Comparison of ENCODE assay signal across 16 mouse cellular contexts in the genomic region with DNA sequence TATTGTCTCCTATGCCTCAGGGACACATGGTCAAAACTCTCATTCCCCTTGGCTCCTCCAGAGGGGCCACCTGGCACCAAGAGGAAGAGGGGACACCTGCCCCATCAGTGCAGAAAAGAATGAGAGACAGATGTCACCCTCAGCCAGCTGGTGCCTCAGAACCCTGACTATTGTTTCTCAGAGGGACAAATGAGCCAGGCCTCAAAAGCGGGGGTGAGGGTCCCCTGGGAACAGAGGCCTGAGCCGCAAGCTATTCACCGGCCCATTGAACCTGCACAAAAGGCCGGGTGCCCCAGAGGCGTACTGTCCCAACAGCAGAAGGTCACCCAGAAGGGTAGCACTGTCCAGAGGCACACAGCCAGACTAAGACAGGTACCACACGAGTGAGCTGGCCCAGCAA. TPM values are rescaled to one million over a fixed set of nuclear protein-coding genes. Genes with fewer than 3 reads are reported as not detected.
DNase-seq lines count a peak whose midpoint lies in the region; ATAC-seq and TF ChIP-seq lines count a peak whose summit lies in the region.
"Had no signal": no experiment of that assay in that cellular context is flagged by ENCODE, and none has a peak within 500 bp of the region (broad histone marks: within the 10 kb centered on the region; RNA-seq: fewer than 3 reads in every experiment).

No protein-coding gene starts in this region.

- no peak overlapping the region for H3K4me2 ChIP-seq in embryonic facial prominence, embryonic 11.5 days (ENCODE audit: low read depth, low read length)
- H3K4me2 ChIP-seq in hindbrain, embryonic 11.5 days (replicated peaks; ENCODE audit: low read depth, low read length) = peak overlapping the region; percentile 89
- H3K4me2 ChIP-seq in midbrain, embryonic 13.5 days (replicated peaks) = peak overlapping the region; percentile 91
- H3K4me2 ChIP-seq in liver, embryonic 12.5 days = no peak overlapping the region
- H3K4me2 ChIP-seq: stomach, embryonic 15.5 days had no signal

- no peak for TF ChIP-seq CTCF in brain, embryonic 14.5 days (IDR thresholded peaks at IDR 0.05; ENCODE audit: borderline replicate concordance, extremely low read depth, insufficient read depth, insufficient read length)

- WGBS in embryonic facial prominence, embryonic 11.5 days = 53% methylated on average over 6 of the region's 6 CpGs
- WGBS in hindbrain, embryonic 11.5 days = 37% methylated on average over 6 of the region's 6 CpGs
- 7% methylated on average over 6 of the region's 6 CpGs for WGBS in midbrain, embryonic 13.5 days
- WGBS in liver, embryonic 12.5 days (ENCODE audit: insufficient replicate concordance) = 61% methylated on average over 6 of the region's 6 CpGs

- no peak overlapping the region for H3K4me3 ChIP-seq in embryonic facial prominence, embryonic 11.5 days (ENCODE audit: low read depth, low read length)
- H3K4me3 ChIP-seq in hindbrain, embryonic 11.5 days (ENCODE audit: low read depth, low read length) = peak overlapping the region; percentile 78
- H3K4me3 ChIP-seq in midbrain, embryonic 13.5 days (replicated peaks) = peak overlapping the region; percentile 92
- H3K4me3 ChIP-seq in liver, embryonic 12.5 days = no peak overlapping the region
- H3K4me3 ChIP-seq: limb, embryonic 10.5 days; stomach, embryonic 15.5 days had no signal

- peaks cover 25% of the 10 kb centered on the region for H3K27me3 ChIP-seq in embryonic facial prominence, embryonic 11.5 days (ENCODE audit: control insufficient read depth, insufficient read depth, low read length)
- H3K27me3 ChIP-seq in hindbrain, embryonic 11.5 days (ENCODE audit: control insufficient read depth, insufficient read depth, low read length) = 0 out of 2 replicates have a peak, but pooled peaks cover 2% of the 10 kb centered on the region
- H3K27me3 ChIP-seq in midbrain, embryonic 13.5 days = no peaks in the 10 kb centered on the region
- peaks cover 78% of the 10 kb centered on the region for H3K27me3 ChIP-seq in liver, embryonic 12.5 days (replicated peaks)

- TF ChIP-seq POLR2A in brain, embryonic 14.5 days (IDR thresholded peaks at IDR 0.05; ENCODE audit: borderline replicate concordance, extremely low read depth, insufficient read depth, insufficient read length, poor library complexity, severe bottlenecking) = no peak

- H3K9ac ChIP-seq in embryonic facial prominence, embryonic 11.5 days (replicated peaks; ENCODE audit: low read length) = no peak overlapping the region
- H3K9ac ChIP-seq in hindbrain, embryonic 11.5 days (ENCODE audit: low read depth, low read length) = peak overlapping the region; percentile 99
- H3K9ac ChIP-seq in midbrain, embryonic 13.5 days (replicated peaks) = peak overlapping the region; percentile 98
- H3K9ac ChIP-seq in liver, embryonic 12.5 days = no peak overlapping the region
- H3K9ac ChIP-seq: stomach, embryonic 15.5 days had no signal

- no peak overlapping the region for H3K27ac ChIP-seq in embryonic facial prominence, embryonic 11.5 days (replicated peaks; ENCODE audit: low read depth, low read length)
- peak overlapping the region; percentile 98 for H3K27ac ChIP-seq in hindbrain, embryonic 11.5 days (ENCODE audit: low read depth, low read length)
- peak overlapping the region; percentile 100 for H3K27ac ChIP-seq in midbrain, embryonic 13.5 days
- H3K27ac ChIP-seq in liver, embryonic 12.5 days = no peak overlapping the region
- H3K27ac ChIP-seq: limb, embryonic 10.5 days; stomach, embryonic 15.5 days had no signal

- peaks cover 4% of the 10 kb centered on the region for H3K4me1 ChIP-seq in embryonic facial prominence, embryonic 11.5 days (ENCODE audit: control insufficient read depth, insufficient read depth, low read length)
- peaks cover 14% of the 10 kb centered on the region for H3K4me1 ChIP-seq in hindbrain, embryonic 11.5 days (replicated peaks; ENCODE audit: control insufficient read depth, insufficient read depth, low read length)
- H3K4me1 ChIP-seq in midbrain, embryonic 13.5 days (replicated peaks) = peaks cover 74% of the 10 kb centered on the region
- peaks cover 8% of the 10 kb centered on the region for H3K4me1 ChIP-seq in liver, embryonic 12.5 days

- peak; percentile 76 for DNase-seq in brain, embryonic 14.5 days (ENCODE audit: low read depth)
- no peak for DNase-seq in embryonic facial prominence, embryonic 11.5 days (ENCODE audit: low spot score)
- peak; percentile 77 for DNase-seq in hindbrain, embryonic 11.5 days (ENCODE audit: low spot score)
- no peak for DNase-seq in heart, postnatal 4 days
- no peak for DNase-seq in thymus, postnatal 4 days
- DNase-seq in lung, postnatal 4 days = no peak
- DNase-seq: cerebellum, adult 11 months; heart, adult 18-20 months; layer of hippocampus, adult 9-11 months; right cerebral cortex, postnatal 25 days had no signal

- no peaks in the 10 kb centered on the region for H3K9me3 ChIP-seq in embryonic facial prominence, embryonic 11.5 days (replicated peaks; ENCODE audit: control insufficient read depth, low read length)
- H3K9me3 ChIP-seq in hindbrain, embryonic 11.5 days (ENCODE audit: control insufficient read depth, low read length) = no peaks in the 10 kb centered on the region
- no peaks in the 10 kb centered on the region for H3K9me3 ChIP-seq in midbrain, embryonic 13.5 days
- H3K9me3 ChIP-seq in liver, embryonic 12.5 days (replicated peaks) = no peaks in the 10 kb centered on the region
- H3K9me3 ChIP-seq: limb, embryonic 10.5 days; stomach, embryonic 15.5 days had no signal

- peak; percentile 35; the same call in 1 of the 2 replicates for ATAC-seq in embryonic facial prominence, embryonic 11.5 days (replicated peaks; ENCODE audit: insufficient number of reproducible peaks, low FRiP score, low TSS enrichment, low read depth)
- ATAC-seq in hindbrain, embryonic 11.5 days (ENCODE audit: low FRiP score) = peak; percentile 49
- peak; percentile 24 for ATAC-seq in midbrain, embryonic 13.5 days
- no peak for ATAC-seq in liver, embryonic 12.5 days

- no peaks in the 10 kb centered on the region for H3K36me3 ChIP-seq in embryonic facial prominence, embryonic 11.5 days (replicated peaks; ENCODE audit: control insufficient read depth, insufficient read depth, low read depth, low read length)
- peaks cover 10% of the 10 kb centered on the region; the same call in 1 of the 2 replicates for H3K36me3 ChIP-seq in hindbrain, embryonic 11.5 days (ENCODE audit: control insufficient read depth, insufficient read depth, low read length)
- H3K36me3 ChIP-seq in midbrain, embryonic 13.5 days = peaks cover 46% of the 10 kb centered on the region
- H3K36me3 ChIP-seq in liver, embryonic 12.5 days = no peaks in the 10 kb centered on the region
- H3K36me3 ChIP-seq: limb, embryonic 10.5 days; stomach, embryonic 15.5 days had no signal

RNA-seq across cellular contexts. Expression of a gene that starts 26.7 kb away (rescaled TPM):
- polyA plus RNA-seq in brain, embryonic 14.5 days (2012; rRNA removed) = 1.00 and 1.6 TPM in 2 replicates
- 0.69 and 1.6 TPM in 2 replicates for polyA plus RNA-seq in embryonic facial prominence, embryonic 11.5 days (2014; fragmentation: Nextera tagmentation; extraction: Ambion mirVana)
- polyA plus RNA-seq in hindbrain, embryonic 11.5 days (2014; fragmentation: Nextera tagmentation; extraction: Ambion mirVana) = 1.4 and 1.9 TPM in 2 replicates
- polyA plus RNA-seq in midbrain, embryonic 13.5 days (2015; fragmentation: Nextera tagmentation; extraction: Ambion mirVana) = 1.6 and 1.7 TPM in 2 replicates
- 0.73 and 0.77 TPM in 2 replicates for polyA plus RNA-seq in liver, embryonic 12.5 days (2016; fragmentation: Nextera tagmentation; extraction: Ambion mirVana)
- 1 to 10 TPM; 1.7 to 2.3 TPM for total RNA-seq in heart, postnatal 4 days (2021)
- total RNA-seq: megakaryocyte progenitor cell, adult 5-6 weeks had no signal

RNA-seq across cellular contexts. Expression of a gene that starts 30.0 kb away (rescaled TPM):
- 1.1 and 1.6 TPM in 2 replicates for polyA plus RNA-seq in brain, embryonic 14.5 days (2012; rRNA removed)
- polyA plus RNA-seq in embryonic facial prominence, embryonic 11.5 days (2014; fragmentation: Nextera tagmentation; extraction: Ambion mirVana) = 2.7 and 20.0 TPM in 2 replicates
- polyA plus RNA-seq in hindbrain, embryonic 11.5 days (2014; fragmentation: Nextera tagmentation; extraction: Ambion mirVana) = 0.59 and 0.88 TPM in 2 replicates
- polyA plus RNA-seq in midbrain, embryonic 13.5 days (2015; fragmentation: Nextera tagmentation; extraction: Ambion mirVana) = 2.7 and 3.3 TPM in 2 replicates
- polyA plus RNA-seq in liver, embryonic 12.5 days (2016; fragmentation: Nextera tagmentation; extraction: Ambion mirVana) = 0.15 and 0.16 TPM in 2 replicates
- total RNA-seq in heart, postnatal 4 days (2021) = not detected
- total RNA-seq: megakaryocyte progenitor cell, adult 5-6 weeks had no signal
- polyA plus RNA-seq: limb, embryonic 10.5 days; urinary bladder, adult 2 months had no signal

RNA-seq across cellular contexts. Expression of a gene that starts 50.9 kb away (rescaled TPM):
- 20.1 and 24.6 TPM in 2 replicates for polyA plus RNA-seq in brain, embryonic 14.5 days (2012; rRNA removed)
- polyA plus RNA-seq in embryonic facial prominence, embryonic 11.5 days (2014; fragmentation: Nextera tagmentation; extraction: Ambion mirVana) = 29.0 and 30.1 TPM in 2 replicates
- 27.0 and 32.3 TPM in 2 replicates for polyA plus RNA-seq in hindbrain, embryonic 11.5 days (2014; fragmentation: Nextera tagmentation; extraction: Ambion mirVana)
- polyA plus RNA-seq in midbrain, embryonic 13.5 days (2015; fragmentation: Nextera tagmentation; extraction: Ambion mirVana) = 24.4 and 25.4 TPM in 2 replicates
- 40.5 and 45.1 TPM in 2 replicates for polyA plus RNA-seq in liver, embryonic 12.5 days (2016; fragmentation: Nextera tagmentation; extraction: Ambion mirVana)
- total RNA-seq in heart, postnatal 4 days (2021) = 10 to 100 TPM; 44.4 to 45.6 TPM

Comparison
In these comparisons a context has a peak if more than half of its experiments do, and no peak if none do; other contexts are left out.
1. DNase-seq: peak in brain, embryonic 14.5 days (single experiment) and hindbrain, embryonic 11.5 days (single experiment); none in embryonic facial prominence, embryonic 11.5 days (single experiment), heart, postnatal 4 days (single experiment), thymus, postnatal 4 days (single experiment) and lung, postnatal 4 days (0 of 2).
2. H3K27ac ChIP-seq: peak in hindbrain, embryonic 11.5 days (single experiment) and midbrain, embryonic 13.5 days (single experiment); none in embryonic facial prominence, embryonic 11.5 days (single experiment) and liver, embryonic 12.5 days (single experiment).
3. H3K4me2 ChIP-seq: peak in hindbrain, embryonic 11.5 days (single experiment) and midbrain, embryonic 13.5 days (single experiment); none in embryonic facial prominence, embryonic 11.5 days (single experiment) and liver, embryonic 12.5 days (single experiment).
4. H3K4me3 ChIP-seq: peak in hindbrain, embryonic 11.5 days (single experiment) and midbrain, embryonic 13.5 days (single experiment); none in embryonic facial prominence, embryonic 11.5 days (single experiment) and liver, embryonic 12.5 days (single experiment).
5. H3K9ac ChIP-seq: peak in hindbrain, embryonic 11.5 days (single experiment) and midbrain, embryonic 13.5 days (single experiment); none in embryonic facial prominence, embryonic 11.5 days (single experiment) and liver, embryonic 12.5 days (single experiment).